Mouse (Mus musculus) MEL (cell line): ENCODE results near the gene Phtf2.

Experiments used
- CTCF ChIP-seq, 3 experiments: IDR thresholded peaks in 2 of 3; conservative IDR thresholded peaks in 1 of 3; 2 replicates each; pipeline ENCODE4 v1.5.1; 2011 to 2012; ENCODE audit warnings: low read length in 3 of 3, low read depth in 2 of 3, mild to moderate bottlenecking in 2 of 3, improper control_type of control experiment in 1 of 3, inconsistent platforms in 1 of 3, mixed read lengths in 1 of 3, moderate library complexity in 1 of 3; ENCODE audit not compliant: control insufficient read depth in 1 of 3, insufficient read depth in 1 of 3, poor library complexity in 1 of 3, severe bottlenecking in 1 of 3
- HCFC1 ChIP-seq: IDR thresholded peaks from 2 replicates; pipeline ENCODE4 v1.6.1; 2012; ENCODE audit warnings: low read depth, mild to moderate bottlenecking, inconsistent platforms, low read length, improper control_type of control experiment, moderate library complexity
- POLR2AphosphoS5 ChIP-seq: IDR thresholded peaks from 2 replicates; pipeline ENCODE4 v1.6.1; 2012; ENCODE audit warnings: low read depth, borderline replicate concordance, mild to moderate bottlenecking, inconsistent platforms, low read length, moderate library complexity, mixed read lengths
- SIN3A ChIP-seq: IDR thresholded peaks from 2 replicates; pipeline ENCODE4 v1.6.1; 2012; ENCODE audit warnings: low read length, improper control_type of control experiment, inconsistent platforms
- ZNF384 ChIP-seq: IDR thresholded peaks from 2 replicates; pipeline ENCODE4 v1.6.1; 2012; ENCODE audit warnings: low read depth, mild to moderate bottlenecking, inconsistent platforms, low read length, improper control_type of control experiment

DNA sequence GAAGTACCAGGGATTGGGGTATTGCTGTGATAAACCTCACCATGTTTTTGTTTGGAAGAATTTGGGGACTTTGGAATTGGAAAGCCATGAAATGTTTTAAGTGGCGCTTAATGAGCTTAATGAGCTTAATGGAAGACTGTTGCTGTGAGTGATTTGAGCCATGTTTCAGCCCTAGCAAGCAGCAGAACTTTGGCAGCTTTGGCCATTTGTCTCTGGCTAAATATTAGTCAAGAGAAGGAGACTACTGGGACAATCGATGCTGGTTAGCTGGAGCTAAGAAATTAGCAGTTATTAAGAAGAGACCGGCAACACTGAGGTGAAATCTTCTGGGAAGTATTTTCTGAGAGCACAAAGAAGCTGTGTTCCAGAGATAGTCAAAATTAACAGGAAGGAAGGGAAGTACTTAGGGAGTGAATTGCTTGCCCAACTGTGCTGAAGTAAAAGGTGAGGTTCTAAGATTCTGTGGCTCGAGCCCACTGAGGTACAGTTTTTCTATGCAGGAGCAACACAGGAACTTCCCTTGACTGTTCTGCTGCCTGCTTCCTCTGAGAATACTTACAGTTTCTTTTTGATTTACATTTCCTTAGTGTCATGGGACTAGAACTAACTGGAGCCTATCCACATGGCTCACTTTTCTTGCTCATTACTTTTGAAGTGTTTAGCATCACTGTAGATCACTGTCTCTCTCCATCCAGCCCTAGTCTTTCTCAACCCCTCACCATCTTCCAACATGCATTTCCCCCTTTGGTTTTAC is 17.5 kb downstream of the Phtf2 start:
- TF ChIP-seq SIN3A (no peak), HCFC1 (no peak), CTCF (IDR thresholded peaks at IDR 0.05 in 2 of 3, conservative IDR thresholded peaks at IDR 0.05 in 1 of 3; ENCODE audit: control insufficient read depth in 1 of 3, insufficient read depth in 1 of 3, low read depth in 2 of 3, low read length in 3 of 3, poor library complexity in 1 of 3, severe bottlenecking in 1 of 3) (no peak), ZNF384 (no peak), POLR2AphosphoS5 (no peak)
